Mouse (Mus musculus) adrenal gland, postnatal 4 days (tissue): ENCODE measurements around the gene Sgo2a. TPM values are rescaled to one million over a fixed set of nuclear protein-coding genes. Genes with fewer than 3 reads are reported as not detected.

Experiments used
- total RNA-seq, 2 experiments: library from RNA; stranded (reverse); gene quantifications; 2 replicates each; pipeline ENCODE4 v1.2.3; 2021

Gene Sgo2a
- total RNA-seq, 2 experiments from 2014 or later = 7.6 to 8.6 TPM

Other genes starting within 250 kb of the Sgo2a start
- 10 to 100 TPM; 20.7 to 22.2 TPM for gene Spats2l, start 221.8 kb upstream of the Sgo2a start, total RNA-seq
- gene Kctd18, start 23.0 kb downstream of the Sgo2a start, total RNA-seq = 10 to 100 TPM; 29.4 to 29.8 TPM
- 10 to 100 TPM; 14.2 to 16.9 TPM for gene Aox1, start 34.0 kb downstream of the Sgo2a start, total RNA-seq
- gene Aox3, start 117.2 kb downstream of the Sgo2a start, total RNA-seq = 1 to 10 TPM; 3.9 to 6.9 TPM
- gene Aox4, start 214.4 kb downstream of the Sgo2a start, total RNA-seq = under 1 TPM; 0.06 to 0.25 TPM